Mouse (Mus musculus) hindbrain, embryonic 16.5 days (tissue): ENCODE results near the gene Pigb. TPM values are rescaled to one million over a fixed set of nuclear protein-coding genes. Genes with fewer than 3 reads are reported as not detected.

Experiments used
- ATAC-seq: fragments of 200-750 bp; cut with Nextera tagmentation; 2 replicates; pipeline ENCODE4 v1.8.0; 2017; ENCODE audit warnings: moderate TSS enrichment, moderate library complexity
- H3K27ac ChIP-seq: fragments of 300-500 bp; sonication (generic); 2 replicates; pipeline ENCODE4 v1.5.1; 2014; ENCODE audit warnings: low read depth, mild to moderate bottlenecking, control low read depth, low read length, moderate library complexity
- H3K27me3 ChIP-seq: fragments of 300-500 bp; sonication (generic); replicated peaks from 2 replicates; pipeline ENCODE4 v1.6.1; 2014; ENCODE audit warnings: low read length; ENCODE audit not compliant: control insufficient read depth, insufficient read depth
- H3K36me3 ChIP-seq: fragments of 300-500 bp; sonication (generic); 2 replicates; pipeline ENCODE4 v1.6.1; 2014; ENCODE audit warnings: mild to moderate bottlenecking, low read length, moderate library complexity, mixed read lengths; ENCODE audit not compliant: control insufficient read depth, insufficient read depth
- H3K4me1 ChIP-seq: fragments of 300-500 bp; sonication (generic); 2 replicates; pipeline ENCODE4 v1.6.1; 2014; ENCODE audit warnings: low read depth, low read length; ENCODE audit not compliant: control insufficient read depth, insufficient read depth
- H3K4me2 ChIP-seq: fragments of 300-500 bp; sonication (generic); 2 replicates; pipeline ENCODE4 v1.6.1; 2014; ENCODE audit warnings: mild to moderate bottlenecking, low read length, control low read depth, moderate library complexity
- H3K4me3 ChIP-seq: fragments of 300-500 bp; sonication (generic); 2 replicates; pipeline ENCODE4 v1.5.1; 2014; ENCODE audit warnings: mild to moderate bottlenecking, low read length, control low read depth, moderate library complexity
- H3K9ac ChIP-seq: fragments of 300-500 bp; sonication (generic); 2 replicates; pipeline ENCODE4 v1.6.1; 2014; ENCODE audit warnings: low read depth, mild to moderate bottlenecking, control low read depth, low read length, moderate library complexity
- H3K9me3 ChIP-seq: fragments of 300-500 bp; sonication (generic); 2 replicates; pipeline ENCODE4 v1.6.1; 2014; ENCODE audit warnings: mild to moderate bottlenecking, low read length, moderate library complexity; ENCODE audit not compliant: control insufficient read depth
- WGBS: fragments of 180-500 bp; shearing (Covaris S2); extraction: QIAGEN DNeasy Blood & Tissue Kit; methylation state at CpG from one replicate; pipeline ENCODE4 v1.1.7; 2014; 5-methylcytosine and 5-hydroxymethylcytosine counted together
- polyA plus RNA-seq: library from polyadenylated mRNA; unstranded; fragments of >200 nt; fragmentation: Nextera tagmentation; extraction: Ambion mirVana; gene quantifications from 2 replicates; pipeline ENCODE4 v1.2.1, GENCODE M21; 2015

The Pigb gene
- polyA plus RNA-seq, 1 experiment from 2014 or later = 14.6 TPM

DNA sequence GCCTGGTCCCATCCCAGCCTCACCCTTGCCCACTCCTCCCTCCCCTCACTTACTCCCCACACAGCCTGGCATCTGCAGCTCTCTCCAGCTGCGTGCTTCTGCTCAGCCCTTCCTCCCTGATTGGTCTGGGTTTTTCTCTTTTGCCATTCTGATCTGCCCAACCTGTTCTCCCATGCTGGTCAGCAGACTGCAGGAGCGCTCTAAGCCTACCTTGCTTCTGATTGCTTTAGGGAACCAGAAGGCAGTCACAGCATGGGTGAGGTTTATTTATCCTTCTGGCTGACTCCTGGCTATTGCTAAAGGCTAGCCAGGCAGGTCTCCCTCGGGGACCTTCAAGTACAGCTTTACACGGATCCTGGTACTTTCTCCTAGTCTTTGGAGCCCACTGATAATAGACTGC is 8.8 kb downstream of the Pigb start:
- no peak overlapping the region for H3K9ac ChIP-seq
- no peak overlapping the region for H3K4me2 ChIP-seq
- peaks cover 6% of the 10 kb centered on the region; the same call in 1 of the 2 replicates for H3K36me3 ChIP-seq
- H3K9me3 ChIP-seq = no peaks in the 10 kb centered on the region
- no peaks in the 10 kb centered on the region for H3K27me3 ChIP-seq
- no peak for ATAC-seq
- no peaks in the 10 kb centered on the region for H3K4me1 ChIP-seq
- WGBS = 70% methylated on average over 4 of the region's 4 CpGs
- H3K4me3 ChIP-seq = no peak overlapping the region
- H3K27ac ChIP-seq = no peak overlapping the region

DNA sequence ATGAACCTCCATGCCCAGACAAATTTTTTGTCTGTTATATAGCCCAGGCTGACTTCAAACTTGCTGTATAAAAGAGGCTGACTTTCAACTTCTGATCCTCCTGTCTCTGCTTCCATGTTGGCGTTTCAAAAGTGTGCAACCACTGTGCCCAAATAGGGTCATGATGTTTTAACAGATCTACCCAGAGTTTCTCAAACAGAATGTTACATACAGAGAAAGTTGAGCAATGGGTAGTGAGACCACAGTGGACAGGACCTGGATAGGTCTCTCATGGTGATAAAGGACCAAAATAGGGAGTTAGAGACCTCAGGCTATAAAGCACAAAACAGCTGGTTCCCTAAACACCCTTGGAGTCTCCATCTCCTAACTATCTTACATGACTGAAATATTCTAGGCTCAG is 9.7 kb downstream of the Pigb start:
- Histone ChIP-seq H3K27ac (no peak overlapping the region), H3K4me3 (no peak overlapping the region), H3K36me3 (peaks cover 6% of the 10 kb centered on the region; the same call in 1 of the 2 replicates), H3K4me1 (peaks cover 6% of the 10 kb centered on the region; the same call in 1 of the 2 replicates), H3K4me2 (no peak overlapping the region), H3K9ac (no peak overlapping the region), H3K9me3 (no peaks in the 10 kb centered on the region), H3K27me3 (no peaks in the 10 kb centered on the region)
- ATAC-seq = no peak
- WGBS = 94% methylated on average over 1 of the region's 1 CpGs

DNA sequence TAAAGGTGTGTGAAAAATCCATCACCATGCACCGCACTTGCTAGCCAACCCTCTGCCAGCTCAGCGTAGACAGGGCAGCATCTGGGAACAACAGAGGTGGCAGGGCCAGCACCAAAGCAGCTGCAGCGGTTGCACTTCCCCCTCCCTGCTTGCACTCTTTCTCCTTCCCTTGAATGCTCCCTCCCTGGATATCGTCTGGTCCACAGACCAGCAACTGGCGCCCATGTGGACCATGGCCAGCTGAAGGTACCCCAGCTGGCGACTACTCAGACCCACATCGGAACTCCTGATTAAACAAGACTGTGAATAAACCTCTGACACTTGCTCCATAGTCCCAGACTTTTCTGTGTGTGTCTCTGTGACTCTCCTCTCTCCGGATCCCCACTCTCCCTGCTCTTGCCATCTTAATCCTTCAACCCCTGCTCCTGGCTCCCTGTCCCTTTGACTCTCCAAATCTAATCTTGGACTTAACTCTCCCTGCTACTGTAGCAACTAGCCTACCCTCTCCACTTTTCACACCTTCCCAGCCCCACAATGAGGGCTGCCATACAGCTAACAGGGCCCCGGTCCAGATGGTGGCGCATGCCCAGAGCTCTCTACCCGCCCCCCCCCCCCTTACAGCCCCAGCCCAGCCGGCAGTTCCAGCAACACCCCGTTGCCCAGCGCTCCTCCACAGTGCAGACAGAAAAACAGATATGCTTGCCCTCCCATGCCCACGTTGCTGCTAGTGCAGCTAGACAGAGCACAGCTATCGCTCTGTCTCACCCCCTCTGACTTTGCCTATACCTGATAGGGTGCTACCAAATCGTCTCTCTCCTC is 14.2 kb downstream of the Pigb start:
- ATAC-seq = peak; percentile 95
- 18% methylated on average over 17 of the region's 17 CpGs for WGBS
- Histone ChIP-seq H3K4me1 (peaks cover 6% of the 10 kb centered on the region; the same call in 1 of the 2 replicates), H3K27ac (peak overlapping the region; percentile 35; the same call in 1 of the 2 replicates), H3K4me2 (peak overlapping the region; percentile 35), H3K9ac (0 out of 2 replicates have a peak overlapping the region, but pooled peaks have one; percentile 31), H3K27me3 (no peaks in the 10 kb centered on the region), H3K4me3 (no peak overlapping the region; the same call in 1 of the 2 replicates), H3K36me3 (peaks cover 6% of the 10 kb centered on the region; the same call in 1 of the 2 replicates), H3K9me3 (no peaks in the 10 kb centered on the region)

DNA sequence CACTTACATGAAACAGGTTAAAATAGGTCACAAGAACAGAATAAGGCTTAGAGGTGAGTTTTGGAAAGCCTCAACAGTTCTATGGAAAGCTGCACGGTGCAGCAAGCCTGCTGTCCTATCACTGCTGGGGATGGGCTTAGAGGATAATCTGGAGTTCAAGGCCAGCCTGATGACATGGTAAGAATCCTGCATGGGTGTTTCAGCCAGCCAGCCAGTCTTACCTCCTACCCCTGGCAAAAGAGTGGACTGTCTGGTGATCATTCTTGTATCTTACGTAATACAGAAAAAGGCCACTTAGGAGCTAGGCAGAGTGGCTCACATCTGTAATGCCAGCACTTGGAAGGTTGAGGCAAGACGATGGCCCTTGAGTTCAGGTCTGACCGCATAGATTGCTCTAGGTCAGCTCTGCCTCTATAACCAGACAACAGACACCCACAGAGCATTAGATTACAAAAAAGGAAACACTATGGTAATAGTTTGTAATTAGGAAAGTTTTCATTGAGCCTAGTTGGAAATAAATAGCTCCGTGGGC is 19.5 kb downstream of the Pigb start:
- no peak for ATAC-seq
- Histone ChIP-seq H3K4me3 (no peak overlapping the region), H3K9ac (no peak overlapping the region), H3K4me2 (no peak overlapping the region), H3K9me3 (no peaks in the 10 kb centered on the region), H3K36me3 (peaks cover 19% of the 10 kb centered on the region), H3K27me3 (no peaks in the 10 kb centered on the region), H3K4me1 (no peaks in the 10 kb centered on the region), H3K27ac (no peak overlapping the region)
- 90% methylated on average over 5 of the region's 5 CpGs for WGBS

DNA sequence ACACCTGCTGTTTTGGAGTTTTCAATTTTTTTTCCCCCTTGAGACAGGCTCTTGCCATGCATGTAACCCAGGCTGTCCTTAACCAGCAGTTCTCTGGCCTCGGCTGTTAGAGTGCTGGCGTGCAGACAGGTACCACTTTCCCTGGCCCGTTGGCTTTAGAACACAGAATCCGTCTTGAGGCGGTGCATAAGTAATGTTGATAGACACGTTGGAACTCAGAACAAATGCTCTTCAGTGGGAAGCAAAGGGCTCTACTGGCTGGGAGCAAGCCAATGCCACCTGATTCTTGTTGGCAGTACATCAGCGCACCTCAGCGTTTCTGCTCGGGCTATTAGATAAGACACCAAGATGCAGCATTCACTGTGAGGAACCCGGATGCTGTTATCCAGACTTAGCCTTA is 20.3 kb downstream of the Pigb start:
- no peak overlapping the region for H3K4me2 ChIP-seq
- WGBS = 91% methylated on average over 10 of the region's 10 CpGs
- ATAC-seq = no peak
- no peaks in the 10 kb centered on the region for H3K27me3 ChIP-seq
- no peaks in the 10 kb centered on the region for H3K4me1 ChIP-seq
- H3K27ac ChIP-seq = no peak overlapping the region
- H3K36me3 ChIP-seq = peaks cover 21% of the 10 kb centered on the region
- H3K9me3 ChIP-seq = no peaks in the 10 kb centered on the region
- H3K9ac ChIP-seq = no peak overlapping the region
- no peak overlapping the region for H3K4me3 ChIP-seq

DNA sequence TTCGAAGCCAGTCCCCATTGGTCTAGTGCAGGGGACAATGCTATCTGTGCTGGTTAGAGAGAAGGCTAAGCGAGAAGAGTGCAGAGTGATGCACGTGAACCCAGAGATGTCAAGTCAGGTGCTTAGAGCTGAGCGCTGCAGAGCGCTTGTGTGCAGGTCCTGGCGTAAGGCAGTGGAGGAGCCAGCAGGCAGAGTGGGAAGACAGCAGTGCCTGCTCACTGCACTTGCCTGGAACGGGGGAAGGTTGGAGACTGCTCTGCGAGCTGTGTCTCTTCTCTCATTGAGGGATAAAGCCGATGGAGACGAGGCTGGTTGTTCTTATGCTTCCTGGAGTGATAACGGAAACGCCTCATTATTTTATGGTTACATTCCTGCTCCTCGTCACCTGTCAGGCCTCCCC is 25.5 kb downstream of the Pigb start:
- no peak overlapping the region for H3K9ac ChIP-seq
- no peaks in the 10 kb centered on the region for H3K4me1 ChIP-seq
- peaks cover 37% of the 10 kb centered on the region for H3K36me3 ChIP-seq
- H3K4me3 ChIP-seq = no peak overlapping the region
- H3K9me3 ChIP-seq = no peaks in the 10 kb centered on the region
- ATAC-seq = no peak
- H3K27me3 ChIP-seq = no peaks in the 10 kb centered on the region
- H3K4me2 ChIP-seq = no peak overlapping the region
- no peak overlapping the region for H3K27ac ChIP-seq
- WGBS = 92% methylated on average over 13 of the region's 13 CpGs

DNA sequence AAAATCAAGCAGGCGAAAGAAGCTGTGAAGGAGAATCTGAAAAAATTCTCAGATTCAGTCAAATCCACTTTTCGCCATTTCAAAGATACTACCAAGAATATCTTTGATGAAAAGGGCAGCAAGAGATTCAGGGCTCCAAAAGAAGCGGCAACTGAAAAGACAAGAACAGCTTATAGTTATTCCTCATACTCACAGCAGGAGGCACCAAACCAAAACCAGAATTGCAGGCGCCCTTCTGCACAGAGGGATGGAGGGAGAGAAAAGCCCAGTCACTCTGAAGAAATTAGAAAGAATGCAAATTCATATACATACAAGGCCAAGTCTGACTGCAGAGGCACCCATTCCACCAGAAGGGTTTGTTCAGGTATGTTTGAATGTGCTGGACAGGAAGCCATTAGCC is 27.5 kb downstream of the Pigb start:
- Histone ChIP-seq H3K4me3 (no peak overlapping the region), H3K4me1 (no peaks in the 10 kb centered on the region), H3K27me3 (no peaks in the 10 kb centered on the region), H3K9ac (no peak overlapping the region), H3K4me2 (no peak overlapping the region), H3K36me3 (peaks cover 33% of the 10 kb centered on the region), H3K27ac (no peak overlapping the region), H3K9me3 (no peaks in the 10 kb centered on the region)
- no peak for ATAC-seq
- WGBS = 90% methylated on average over 4 of the region's 4 CpGs

DNA sequence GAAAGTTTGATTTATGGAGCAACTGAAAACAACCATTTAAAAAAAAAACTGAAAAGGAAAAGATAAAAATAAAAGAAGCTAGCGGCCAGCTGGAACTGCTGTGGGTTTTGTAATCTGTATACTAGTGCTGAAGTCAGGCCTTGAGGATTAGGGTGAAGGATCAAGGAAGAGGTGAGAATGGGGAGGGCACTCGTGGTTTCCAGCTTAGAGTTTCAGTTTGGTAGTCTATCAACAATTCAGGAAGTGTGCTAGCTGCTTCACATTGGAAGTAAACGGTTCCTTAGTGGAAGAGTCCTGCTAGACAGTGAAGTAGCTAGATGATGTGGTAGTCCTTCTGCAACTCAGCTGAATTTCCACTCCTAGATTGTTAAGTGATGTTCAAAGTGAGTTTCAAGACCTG is 31.8 kb downstream of the Pigb start:
- 81% methylated on average over 3 of the region's 3 CpGs for WGBS
- Histone ChIP-seq H3K9ac (no peak overlapping the region), H3K4me3 (no peak overlapping the region), H3K9me3 (no peaks in the 10 kb centered on the region), H3K27ac (no peak overlapping the region), H3K4me1 (no peaks in the 10 kb centered on the region), H3K4me2 (no peak overlapping the region), H3K27me3 (no peaks in the 10 kb centered on the region), H3K36me3 (peaks cover 35% of the 10 kb centered on the region)
- ATAC-seq = no peak

DNA sequence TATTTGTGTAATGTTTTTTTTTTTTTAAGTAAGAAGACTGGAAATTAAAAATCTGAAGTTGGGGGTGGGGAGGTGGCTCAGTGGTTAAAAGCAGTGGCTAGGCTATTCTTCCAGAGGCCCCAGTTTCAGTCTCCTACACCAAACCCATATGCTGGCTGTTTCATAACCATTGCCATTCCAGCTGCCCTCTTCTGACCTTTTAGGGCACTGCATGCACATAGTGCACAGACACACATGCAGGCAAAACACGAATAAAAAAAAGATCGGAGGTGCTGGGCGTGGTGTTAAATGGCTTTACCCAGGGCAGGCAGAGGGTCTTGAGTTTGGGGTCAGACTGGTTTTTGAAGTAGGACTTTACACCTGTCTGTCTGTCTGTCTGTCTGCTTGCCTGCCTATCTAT is 34.0 kb downstream of the Pigb start:
- no peaks in the 10 kb centered on the region for H3K4me1 ChIP-seq
- H3K4me2 ChIP-seq = no peak overlapping the region
- H3K27me3 ChIP-seq = no peaks in the 10 kb centered on the region
- peaks cover 25% of the 10 kb centered on the region for H3K36me3 ChIP-seq
- no peak overlapping the region for H3K4me3 ChIP-seq
- no peaks in the 10 kb centered on the region for H3K9me3 ChIP-seq
- H3K27ac ChIP-seq = no peak overlapping the region
- no peak overlapping the region for H3K9ac ChIP-seq
- WGBS = 93% methylated on average over 3 of the region's 3 CpGs
- no peak for ATAC-seq
